Mouse (Mus musculus) cortical plate, adult 2 months (tissue): ENCODE data around the gene Mrln.

Experiments
- CTCF ChIP-seq: fragments of 200-500 bp; IDR thresholded peaks from 2 replicates; pipeline ENCODE4 v1.5.1; 2011; ENCODE audit warnings: mild to moderate bottlenecking, control low read depth, low read length; ENCODE audit not compliant: insufficient read depth; ENCODE audit errors: extremely low read depth
- POLR2A ChIP-seq: fragments of 200-500 bp; IDR thresholded peaks from 2 replicates; pipeline ENCODE4 v1.6.1; 2011; ENCODE audit warnings: mild to moderate bottlenecking, low read length, control low read depth; ENCODE audit not compliant: insufficient read depth; ENCODE audit errors: extremely low read depth

GRCm38 (mm10) chr10:70254666-70255065 lies 50.2 kb downstream of the Mrln start:
- TF ChIP-seq CTCF (no peak), POLR2A (no peak)
